Mouse (Mus musculus): Measurements from ENCODE around the gene Hdac11. TPM values are rescaled to one million over a fixed set of nuclear protein-coding genes. Genes with fewer than 3 reads are reported as not detected.
"Not testable (repeated sequence)": the region's sequence is repeated elsewhere in the genome, so short reads cannot be mapped to it uniquely, and the experiment has no call there.

Hdac11 gene
- polyA plus RNA-seq, 1 experiment from 2014 or later = 15.4 TPM

GRCm38 (mm10) chr6:91115158-91115557 is 41.3 kb upstream of the Hdac11 start:
- ATAC-seq (ENCODE audit: low read depth) (no peak), DNase-seq (ENCODE audit: low spot score) (peak; percentile 10)
- peaks cover 6% of the 10 kb centered on the region; the same call in 1 of the 2 replicates for H3K4me1 ChIP-seq (ENCODE audit: control insufficient read depth, insufficient read depth, low read length)
- H3K4me2 ChIP-seq (ENCODE audit: low read depth, low read length) = peak overlapping the region; percentile 99; the same call in 1 of the 2 replicates
- no peaks in the 10 kb centered on the region for H3K36me3 ChIP-seq (ENCODE audit: control insufficient read depth, insufficient read depth, low read length)
- no peak overlapping the region for H3K4me3 ChIP-seq (ENCODE audit: low read depth, low read length)
- peaks cover 5% of the 10 kb centered on the region for H3K27me3 ChIP-seq (replicated peaks; ENCODE audit: control insufficient read depth, insufficient read depth, low read length)
- no peaks in the 10 kb centered on the region for H3K9me3 ChIP-seq (ENCODE audit: control insufficient read depth, low read length)
- no peak overlapping the region for H3K9ac ChIP-seq (ENCODE audit: low read depth, low read length)
- H3K27ac ChIP-seq (replicated peaks; ENCODE audit: low read depth, low read length) = no peak overlapping the region
- WGBS = 23% methylated on average over 1 of the region's 1 CpGs

GRCm38 (mm10) chr6:91115863-91116243 is 40.6 kb upstream of the Hdac11 start:
- peak overlapping the region; percentile 63 for H3K4me3 ChIP-seq (ENCODE audit: low read depth, low read length)
- H3K27ac ChIP-seq (replicated peaks; ENCODE audit: low read depth, low read length) = no peak overlapping the region
- H3K4me1 ChIP-seq (ENCODE audit: control insufficient read depth, insufficient read depth, low read length) = peaks cover 6% of the 10 kb centered on the region; the same call in 1 of the 2 replicates
- H3K9ac ChIP-seq (ENCODE audit: low read depth, low read length) = peak overlapping the region; percentile 72
- 33% methylated on average over 4 of the region's 4 CpGs for WGBS
- no peaks in the 10 kb centered on the region for H3K36me3 ChIP-seq (ENCODE audit: control insufficient read depth, insufficient read depth, low read length)
- ATAC-seq (ENCODE audit: low read depth) = no peak
- no peaks in the 10 kb centered on the region for H3K9me3 ChIP-seq (ENCODE audit: control insufficient read depth, low read length)
- peak overlapping the region; percentile 99 for H3K4me2 ChIP-seq (ENCODE audit: low read depth, low read length)
- no peak for DNase-seq (ENCODE audit: low spot score)
- peaks cover 5% of the 10 kb centered on the region; the same call in 1 of the 2 replicates for H3K27me3 ChIP-seq (replicated peaks; ENCODE audit: control insufficient read depth, insufficient read depth, low read length)

- no peaks in the 10 kb centered on the region for H3K36me3 ChIP-seq (ENCODE audit: control insufficient read depth, insufficient read depth, low read length)
- H3K27ac ChIP-seq (replicated peaks; ENCODE audit: low read depth, low read length) = no peak within 1 kb of the TSS
- H3K27me3 ChIP-seq (replicated peaks; ENCODE audit: control insufficient read depth, insufficient read depth, low read length) = peaks cover 5% of the 10 kb centered on the region; the same call in 1 of the 2 replicates
- peak within 1 kb of the TSS; percentile 99 for H3K4me2 ChIP-seq (ENCODE audit: low read depth, low read length)
- DNase-seq (ENCODE audit: low spot score) (peak; percentile 97), ATAC-seq (ENCODE audit: low read depth) (peak; percentile 96)
- peak within 1 kb of the TSS; percentile 72 for H3K9ac ChIP-seq (ENCODE audit: low read depth, low read length)
- H3K9me3 ChIP-seq (ENCODE audit: control insufficient read depth, low read length) = peaks cover 3% of the 10 kb centered on the region; the same call in 1 of the 2 replicates
- peaks cover 6% of the 10 kb centered on the region; the same call in 1 of the 2 replicates for H3K4me1 ChIP-seq (ENCODE audit: control insufficient read depth, insufficient read depth, low read length)
- H3K4me3 ChIP-seq (ENCODE audit: low read depth, low read length) = peak within 1 kb of the TSS; percentile 63
- WGBS = under 1% methylated on average over 29 of the region's 93 CpGs
Measured at GRCm38 (mm10) chr6:91116244-91117145, 40.0 kb upstream of the Hdac11 start, which contains the start of gene Nup210. Gene Nup210 (minus strand): TSS chr6:91116829.

GRCm38 (mm10) chr6:91117149-91117548 is 39.3 kb upstream of the Hdac11 start:
- ATAC-seq (ENCODE audit: low read depth) (peak; percentile 9; the same call in 1 of the 2 replicates), DNase-seq (ENCODE audit: low spot score) (peak; percentile 48)
- Histone ChIP-seq H3K4me3 (ENCODE audit: low read depth, low read length) (peak overlapping the region; percentile 63), H3K27ac (replicated peaks; ENCODE audit: low read depth, low read length) (no peak overlapping the region), H3K36me3 (ENCODE audit: control insufficient read depth, insufficient read depth, low read length) (no peaks in the 10 kb centered on the region), H3K9me3 (ENCODE audit: control insufficient read depth, low read length) (peaks cover 7% of the 10 kb centered on the region), H3K27me3 (replicated peaks; ENCODE audit: control insufficient read depth, insufficient read depth, low read length) (peaks cover 5% of the 10 kb centered on the region; the same call in 1 of the 2 replicates), H3K9ac (ENCODE audit: low read depth, low read length) (peak overlapping the region; percentile 72), H3K4me1 (ENCODE audit: control insufficient read depth, insufficient read depth, low read length) (peaks cover 6% of the 10 kb centered on the region; the same call in 1 of the 2 replicates), H3K4me2 (ENCODE audit: low read depth, low read length) (peak overlapping the region; percentile 99)
- WGBS = 2% methylated on average over 9 of the region's 9 CpGs

GRCm38 (mm10) chr6:91118526-91118925 is 37.9 kb upstream of the Hdac11 start:
- ATAC-seq (ENCODE audit: low read depth) (no peak), DNase-seq (ENCODE audit: low spot score) (no peak)
- Histone ChIP-seq H3K9me3 (ENCODE audit: control insufficient read depth, low read length) (peaks cover 7% of the 10 kb centered on the region), H3K36me3 (ENCODE audit: control insufficient read depth, insufficient read depth, low read length) (no peaks in the 10 kb centered on the region), H3K27ac (replicated peaks; ENCODE audit: low read depth, low read length) (no peak overlapping the region), H3K4me2 (ENCODE audit: low read depth, low read length) (no peak overlapping the region), H3K4me1 (ENCODE audit: control insufficient read depth, insufficient read depth, low read length) (peaks cover 6% of the 10 kb centered on the region; the same call in 1 of the 2 replicates), H3K27me3 (replicated peaks; ENCODE audit: control insufficient read depth, insufficient read depth, low read length) (peaks cover 5% of the 10 kb centered on the region; the same call in 1 of the 2 replicates), H3K4me3 (ENCODE audit: low read depth, low read length) (no peak overlapping the region), H3K9ac (ENCODE audit: low read depth, low read length) (no peak overlapping the region)

- H3K27me3 ChIP-seq (replicated peaks; ENCODE audit: control insufficient read depth, insufficient read depth, low read length) = peaks cover 5% of the 10 kb centered on the region; the same call in 1 of the 2 replicates
- H3K9ac ChIP-seq (ENCODE audit: low read depth, low read length) = no peak overlapping the region
- H3K4me3 ChIP-seq (ENCODE audit: low read depth, low read length) = no peak overlapping the region
- no peak overlapping the region for H3K27ac ChIP-seq (replicated peaks; ENCODE audit: low read depth, low read length)
- no peak overlapping the region for H3K4me2 ChIP-seq (ENCODE audit: low read depth, low read length)
- H3K4me1 ChIP-seq (ENCODE audit: control insufficient read depth, insufficient read depth, low read length) = peaks cover 6% of the 10 kb centered on the region; the same call in 1 of the 2 replicates
- no peaks in the 10 kb centered on the region for H3K36me3 ChIP-seq (ENCODE audit: control insufficient read depth, insufficient read depth, low read length)
- peaks cover 7% of the 10 kb centered on the region for H3K9me3 ChIP-seq (ENCODE audit: control insufficient read depth, low read length)
- 81% methylated on average over 2 of the region's 2 CpGs for WGBS
- ATAC-seq (ENCODE audit: low read depth) (no peak), DNase-seq (ENCODE audit: low spot score) (no peak)
Measured at GRCm38 (mm10) chr6:91120206-91120605, 36.3 kb upstream of the Hdac11 start.

GRCm38 (mm10) chr6:91121089-91121488 is 35.4 kb upstream of the Hdac11 start:
- not testable (repeated sequence) for H3K27ac ChIP-seq (replicated peaks; ENCODE audit: low read depth, low read length); H3K9me3 ChIP-seq (ENCODE audit: control insufficient read depth, low read length); DNase-seq (ENCODE audit: low spot score); H3K9ac ChIP-seq (ENCODE audit: low read depth, low read length); H3K27me3 ChIP-seq (replicated peaks; ENCODE audit: control insufficient read depth, insufficient read depth, low read length); H3K4me1 ChIP-seq (ENCODE audit: control insufficient read depth, insufficient read depth, low read length); H3K4me2 ChIP-seq (ENCODE audit: low read depth, low read length); ATAC-seq (ENCODE audit: low read depth); H3K4me3 ChIP-seq (ENCODE audit: low read depth, low read length); H3K36me3 ChIP-seq (ENCODE audit: control insufficient read depth, insufficient read depth, low read length)
- WGBS = 93% methylated on average over 7 of the region's 7 CpGs

- no peak for ATAC-seq (ENCODE audit: low read depth)
- WGBS = 73% methylated on average over 3 of the region's 3 CpGs
Measured at GRCm38 (mm10) chr6:91123453-91123852, 33.0 kb upstream of the Hdac11 start.

More at GRCm38 (mm10) chr6:91123453-91123852, 33.0 kb upstream of the Hdac11 start:
- no peak for DNase-seq (ENCODE audit: low spot score)
- Histone ChIP-seq H3K4me2 (ENCODE audit: low read depth, low read length) (no peak overlapping the region), H3K27ac (replicated peaks; ENCODE audit: low read depth, low read length) (no peak overlapping the region), H3K36me3 (ENCODE audit: control insufficient read depth, insufficient read depth, low read length) (no peaks in the 10 kb centered on the region), H3K4me3 (ENCODE audit: low read depth, low read length) (no peak overlapping the region), H3K27me3 (replicated peaks; ENCODE audit: control insufficient read depth, insufficient read depth, low read length) (no peaks in the 10 kb centered on the region), H3K9me3 (ENCODE audit: control insufficient read depth, low read length) (peaks cover 7% of the 10 kb centered on the region), H3K9ac (ENCODE audit: low read depth, low read length) (no peak overlapping the region), H3K4me1 (ENCODE audit: control insufficient read depth, insufficient read depth, low read length) (no peaks in the 10 kb centered on the region)

Measured in embryonic facial prominence, embryonic 14.5 days (tissue).